Mouse (Mus musculus) lung, embryonic 14.5 days (tissue): Measurements from ENCODE around the gene Fbxo34. TPM values are rescaled to one million over a fixed set of nuclear protein-coding genes. Genes with fewer than 3 reads are reported as not detected.

Experiments
- ATAC-seq: fragments of 200-750 bp; cut with Nextera tagmentation; 2 replicates; pipeline ENCODE4 v1.8.0; 2017; ENCODE audit warnings: mild to moderate bottlenecking, moderate TSS enrichment, moderate library complexity; ENCODE audit not compliant: insufficient read depth
- DNase-seq: peaks from one replicate; pipeline ENCODE4 v3.0.0-alpha.2; 2015
- H3K27ac ChIP-seq: fragments of 300-500 bp; sonication (generic); 2 replicates; pipeline ENCODE4 v1.5.1; 2014; ENCODE audit warnings: low read depth, mild to moderate bottlenecking, moderate library complexity
- H3K27me3 ChIP-seq: fragments of 300-500 bp; sonication (generic); 2 replicates; pipeline ENCODE4 v1.6.1; 2014; ENCODE audit warnings: low read length, control low read depth; ENCODE audit not compliant: insufficient read depth
- H3K36me3 ChIP-seq: fragments of 300-500 bp; sonication (generic); 2 replicates; pipeline ENCODE4 v1.6.1; 2014; ENCODE audit warnings: control low read depth; ENCODE audit not compliant: insufficient read depth
- H3K4me1 ChIP-seq: fragments of 300-500 bp; sonication (generic); 2 replicates; pipeline ENCODE4 v1.6.1; 2014; ENCODE audit warnings: antibody characterized with exemption, control low read depth; ENCODE audit not compliant: insufficient read depth
- H3K4me2 ChIP-seq: fragments of 300-500 bp; sonication (generic); 2 replicates; pipeline ENCODE4 v1.6.1; 2014; ENCODE audit warnings: mild to moderate bottlenecking
- H3K4me3 ChIP-seq: fragments of 300-500 bp; sonication (generic); 2 replicates; pipeline ENCODE4 v1.5.1; 2014; ENCODE audit warnings: low read depth, low read length
- H3K9ac ChIP-seq: fragments of 300-500 bp; sonication (generic); 2 replicates; pipeline ENCODE4 v1.6.1; 2014
- H3K9me3 ChIP-seq: fragments of 300-500 bp; sonication (generic); 2 replicates; pipeline ENCODE4 v1.6.1; 2016; ENCODE audit warnings: low read depth, low read length, control low read depth
- CTCF ChIP-seq: IDR thresholded peaks from 2 replicates; pipeline ENCODE4 v1.5.1; 2016; ENCODE audit warnings: antibody characterized with exemption, low read depth
- WGBS: fragments of 180-500 bp; shearing (Covaris S2); extraction: QIAGEN DNeasy Blood & Tissue Kit; methylation state at CpG from one replicate; pipeline ENCODE4 v1.1.7; 2014; 5-methylcytosine and 5-hydroxymethylcytosine counted together
- polyA plus RNA-seq: library from polyadenylated mRNA; unstranded; fragments of >200 nt; fragmentation: Nextera tagmentation; extraction: Ambion mirVana; gene quantifications from 2 replicates; pipeline ENCODE4 v1.2.1, GENCODE M21; 2014

The Fbxo34 gene
- polyA plus RNA-seq, 1 experiment from 2014 or later: 23.5 TPM

DNA sequence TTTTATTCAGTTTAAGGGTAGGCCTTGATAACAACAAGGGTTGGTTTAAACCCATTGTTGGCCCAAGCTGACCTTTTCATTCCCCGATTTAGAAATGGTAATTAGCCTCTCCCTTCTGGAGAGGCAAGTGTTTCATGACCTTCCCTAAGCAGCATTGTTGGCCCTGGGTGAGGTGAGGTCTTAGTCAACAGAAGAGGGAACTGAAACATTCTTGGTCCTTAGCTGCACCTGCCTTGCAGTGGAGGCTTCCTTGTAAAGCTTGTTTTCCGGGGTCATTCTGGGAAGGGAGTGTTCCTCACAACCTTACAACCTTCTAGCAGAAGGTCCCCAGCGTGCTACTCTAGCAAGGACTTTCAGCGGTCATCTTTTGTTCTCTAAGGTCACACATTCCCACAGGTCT is 122.5 kb downstream of the Fbxo34 start:
- Histone ChIP-seq H3K27me3 (no peaks in the 10 kb centered on the region), H3K4me3 (no peak overlapping the region), H3K4me2 (no peak overlapping the region), H3K9me3 (no peaks in the 10 kb centered on the region), H3K27ac (no peak overlapping the region), H3K9ac (no peak overlapping the region), H3K36me3 (no peaks in the 10 kb centered on the region), H3K4me1 (no peaks in the 10 kb centered on the region)
- DNase-seq: no peak
- WGBS: 68% methylated on average over 4 of the region's 4 CpGs
- no peak for ATAC-seq
- TF ChIP-seq CTCF: no peak

DNA sequence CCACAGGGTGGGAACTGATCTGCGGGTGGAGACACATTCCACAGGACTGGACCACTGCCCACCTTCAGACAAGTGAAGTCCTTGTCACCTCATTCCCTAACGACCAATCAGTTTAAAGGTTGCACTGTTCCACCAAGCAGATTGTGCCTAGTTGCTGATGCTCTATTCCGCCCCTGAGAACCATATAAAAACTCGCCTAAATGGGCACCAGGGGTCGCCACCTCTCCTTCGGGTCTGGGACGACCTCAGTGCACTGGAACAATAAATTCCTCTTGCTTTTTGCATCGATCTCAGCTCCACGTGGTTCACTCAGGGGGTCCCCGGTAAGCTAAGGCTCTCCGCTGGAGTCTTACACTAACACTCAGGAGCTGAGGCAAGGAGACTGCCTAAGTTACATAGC is 124.5 kb downstream of the Fbxo34 start:
- no peak for ATAC-seq
- 67% methylated on average over 11 of the region's 11 CpGs for WGBS
- Histone ChIP-seq H3K4me3 (no peak overlapping the region), H3K27ac (no peak overlapping the region), H3K4me1 (no peaks in the 10 kb centered on the region), H3K9ac (no peak overlapping the region), H3K27me3 (no peaks in the 10 kb centered on the region), H3K9me3 (no peaks in the 10 kb centered on the region), H3K36me3 (no peaks in the 10 kb centered on the region), H3K4me2 (no peak overlapping the region)
- TF ChIP-seq CTCF: peak; percentile 29; the same call in 1 of the 2 replicates
- no peak for DNase-seq

DNA sequence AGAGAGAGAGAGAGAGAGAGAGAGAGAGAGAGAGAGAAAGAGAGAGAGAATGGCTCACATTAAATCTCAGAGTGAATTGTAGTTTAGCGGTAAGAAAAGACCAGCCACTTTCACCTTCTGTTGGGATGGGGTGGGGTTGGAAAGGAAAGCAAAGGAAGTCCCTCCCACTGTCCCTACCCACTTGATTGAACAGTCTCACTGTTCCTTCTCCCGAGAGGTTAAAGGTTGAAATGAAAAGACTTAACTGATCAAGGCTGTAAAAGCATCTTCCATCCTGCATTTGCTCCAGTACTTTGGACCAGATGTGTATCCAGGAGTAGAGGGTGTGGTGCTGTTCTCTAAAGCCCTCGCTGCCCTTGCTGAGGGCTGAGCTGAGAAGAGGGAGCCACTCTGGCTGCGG is 126.5 kb downstream of the Fbxo34 start:
- TF ChIP-seq CTCF: no peak
- DNase-seq (no peak), ATAC-seq (no peak)
- Histone ChIP-seq H3K27me3 (no peaks in the 10 kb centered on the region), H3K4me3 (no peak overlapping the region), H3K9ac (no peak overlapping the region), H3K4me1 (no peaks in the 10 kb centered on the region), H3K4me2 (no peak overlapping the region), H3K27ac (no peak overlapping the region), H3K36me3 (no peaks in the 10 kb centered on the region), H3K9me3 (no peaks in the 10 kb centered on the region)
- 58% methylated on average over 4 of the region's 4 CpGs for WGBS

DNA sequence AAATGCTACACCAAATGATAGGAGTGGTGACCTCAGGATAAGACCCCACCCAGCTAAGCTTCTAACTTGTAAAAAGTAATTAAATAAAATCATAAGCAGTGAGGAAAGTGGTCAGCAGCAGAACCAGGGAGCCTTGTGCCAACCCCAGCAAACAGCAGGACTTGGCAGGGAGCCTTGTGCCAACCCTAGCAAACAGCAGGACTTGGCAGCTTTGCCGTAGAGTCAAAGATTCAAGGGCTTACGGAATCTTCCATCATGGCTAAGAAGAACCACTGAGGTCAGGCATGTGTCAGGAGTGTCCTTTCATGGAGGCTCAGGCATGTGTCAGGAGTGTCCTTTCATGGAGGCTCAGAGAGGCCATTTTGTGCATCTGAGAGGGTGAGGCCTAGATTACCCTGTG is 127.9 kb downstream of the Fbxo34 start:
- Histone ChIP-seq H3K36me3 (no peaks in the 10 kb centered on the region), H3K4me2 (no peak overlapping the region), H3K27ac (no peak overlapping the region), H3K27me3 (no peaks in the 10 kb centered on the region), H3K4me3 (no peak overlapping the region), H3K9me3 (no peaks in the 10 kb centered on the region), H3K9ac (no peak overlapping the region), H3K4me1 (no peaks in the 10 kb centered on the region)
- ATAC-seq: no peak
- no peak for TF ChIP-seq CTCF
- 92% methylated on average over 2 of the region's 2 CpGs for WGBS
- no peak for DNase-seq

DNA sequence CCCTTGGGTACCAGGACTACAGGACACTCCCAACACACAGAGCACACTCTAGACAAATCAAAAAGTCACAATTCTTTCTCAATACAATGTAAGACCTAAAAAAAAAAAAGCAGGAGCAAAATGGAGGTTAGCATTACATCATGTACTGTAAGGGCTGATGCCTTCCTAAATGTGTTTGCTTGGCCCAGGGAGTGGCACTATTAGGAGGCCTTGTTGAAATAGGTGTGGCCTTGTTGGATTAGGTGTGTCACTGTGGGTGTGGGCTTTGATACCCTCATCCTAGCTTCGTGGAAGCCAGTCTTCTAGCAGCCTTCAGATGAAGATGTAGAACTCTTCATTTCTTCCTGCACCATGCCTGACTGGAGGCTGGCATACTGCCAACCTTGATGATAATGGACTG is 131.1 kb downstream of the Fbxo34 start:
- no peak for ATAC-seq
- Histone ChIP-seq H3K4me2 (no peak overlapping the region), H3K36me3 (no peaks in the 10 kb centered on the region), H3K4me3 (no peak overlapping the region), H3K27me3 (no peaks in the 10 kb centered on the region), H3K9me3 (no peaks in the 10 kb centered on the region), H3K9ac (no peak overlapping the region), H3K4me1 (no peaks in the 10 kb centered on the region), H3K27ac (no peak overlapping the region)
- WGBS: 47% methylated on average over 1 of the region's 1 CpGs
- no peak for TF ChIP-seq CTCF
- no peak for DNase-seq

Other genes with a start within 250 kb of the Fbxo34 start
- gene Wdhd1, start 173.6 kb upstream of the Fbxo34 start, polyA plus RNA-seq: 44.2 and 46.8 TPM in 2 replicates
- gene Socs4, start 173.5 kb upstream of the Fbxo34 start, polyA plus RNA-seq: 4.1 and 4.3 TPM in 2 replicates
- gene Mapk1ip1l, start 152.2 kb upstream of the Fbxo34 start, polyA plus RNA-seq: 97.1 and 101 TPM in 2 replicates
- gene Lgals3, start 82.7 kb upstream of the Fbxo34 start, polyA plus RNA-seq: 8.1 and 13.6 TPM in 2 replicates
- 56.0 and 58.6 TPM in 2 replicates for gene Dlgap5, start 32.0 kb upstream of the Fbxo34 start, polyA plus RNA-seq
- 13.3 and 14.5 TPM in 2 replicates for gene Atg14, start 120.2 kb downstream of the Fbxo34 start, polyA plus RNA-seq
- gene Ktn1, start 198.0 kb downstream of the Fbxo34 start, polyA plus RNA-seq: 68.7 and 72.6 TPM in 2 replicates